Mouse (Mus musculus) kidney, postnatal 14 days (tissue): ENCODE data around the gene 3830417A13Rik.

ENCODE experiments used
- DNase-seq: peaks from one replicate; pipeline ENCODE4 v3.0.0; 2022; ENCODE audit warnings: mixed read lengths

The 3830417A13Rik gene

GRCm38 (mm10) chrX:64173248-64173647 is at the start of gene 3830417A13Rik:
TSS of gene 3830417A13Rik (plus strand) at chrX:64173548.
- DNase-seq: no peak

- no peak for DNase-seq
Observed at GRCm38 (mm10) chrX:64152098-64152497, 21.2 kb upstream of the 3830417A13Rik start, which contains the start of gene Gm6760. TSS of gene Gm6760 (minus strand) at chrX:64152198.

GRCm38 (mm10) chrX:64181246-64181645 is 7.9 kb downstream of the 3830417A13Rik start:
- no peak for DNase-seq
